Mouse (Mus musculus) brain, embryonic 14.5 days (tissue): ENCODE results near the gene Znrf2.

Source experiments
- CTCF ChIP-seq: fragments of 200-500 bp; IDR thresholded peaks from 2 replicates; pipeline ENCODE4 v1.5.1; 2012; ENCODE audit warnings: inconsistent platforms, mild to moderate bottlenecking, moderate library complexity, borderline replicate concordance; ENCODE audit not compliant: insufficient read depth, insufficient read length; ENCODE audit errors: extremely low read depth
- POLR2A ChIP-seq: fragments of 200-500 bp; IDR thresholded peaks from 2 replicates; pipeline ENCODE4 v1.6.1; 2012; ENCODE audit warnings: mild to moderate bottlenecking, inconsistent platforms, borderline replicate concordance; ENCODE audit not compliant: poor library complexity, insufficient read depth, insufficient read length, severe bottlenecking; ENCODE audit errors: extremely low read depth

DNA sequence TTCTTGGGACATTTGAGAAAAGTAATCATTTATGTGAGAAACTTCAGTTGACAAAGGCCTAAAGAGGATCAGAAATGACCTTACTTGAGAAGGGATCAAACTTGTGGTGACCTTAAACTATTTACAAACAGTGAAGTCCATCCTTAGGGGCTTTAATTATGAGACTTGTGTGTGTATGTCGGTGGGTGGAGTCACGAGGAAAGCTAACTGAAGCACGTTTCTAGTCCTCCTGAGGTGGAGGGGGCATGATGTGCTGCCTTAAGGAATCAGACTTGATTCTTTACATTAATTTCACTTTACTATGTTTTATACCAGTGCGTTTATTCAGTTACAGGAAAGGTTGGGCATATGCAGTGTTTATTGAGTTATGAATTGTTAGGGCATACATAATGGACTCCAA lies 2.6 kb downstream of the Znrf2 start:
- TF ChIP-seq CTCF (no peak), POLR2A (no peak)
